Mouse (Mus musculus) embryonic fibroblast, embryonic 13.5 days (primary cell): Measurements from ENCODE around the gene Atp8a2.

ENCODE experiments used
- CTCF ChIP-seq: IDR thresholded peaks from 2 replicates; pipeline ENCODE4 v1.5.1; 2011; ENCODE audit warnings: mild to moderate bottlenecking, control low read depth, low read length, moderate library complexity, borderline replicate concordance; ENCODE audit not compliant: insufficient read depth
- POLR2A ChIP-seq: IDR thresholded peaks from 2 replicates; pipeline ENCODE4 v1.6.1; 2011; ENCODE audit warnings: low read depth, mild to moderate bottlenecking, control low read depth, low read length, moderate library complexity

DNA sequence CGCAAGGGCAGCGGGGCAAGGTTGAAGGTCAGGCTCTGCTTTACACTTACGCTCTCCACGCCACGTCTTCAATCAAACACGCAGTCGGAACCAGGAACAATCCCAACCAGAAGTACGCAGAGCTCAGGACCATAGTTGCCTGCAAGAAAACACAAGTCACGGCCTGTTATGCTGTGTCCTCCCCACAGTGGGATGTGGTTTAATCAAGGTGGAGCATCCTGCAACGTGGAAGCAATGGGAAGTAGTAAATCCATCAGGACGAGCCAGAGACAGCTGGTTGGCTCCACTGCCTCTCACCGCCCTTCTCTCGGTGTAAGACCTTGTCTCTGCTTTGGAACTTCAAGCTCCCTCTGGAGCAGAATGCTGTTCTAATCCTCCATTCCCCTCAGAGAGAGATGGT lies 505.6 kb downstream of the Atp8a2 start:
- TF ChIP-seq POLR2A (no peak), CTCF (no peak)
